ENCODE assay signal across 18 mouse cellular contexts in genomic region chr8:70441565-70441964, GRCm38 (mm10).
"Had no signal": no experiment of that assay in that cellular context is flagged by ENCODE, and none has a peak within 500 bp of the region (broad histone marks: within the 10 kb centered on the region; RNA-seq: fewer than 3 reads in every experiment).

No protein-coding gene starts in this region.

- H3K9ac ChIP-seq: lung, embryonic 14.5 days; midbrain, embryonic 12.5 days; neural tube, embryonic 13.5 days; neural tube, embryonic 15.5 days had no signal

- H3K4me3 ChIP-seq: midbrain, embryonic 10.5 days; midbrain, embryonic 12.5 days; myocyte; neural tube, embryonic 13.5 days; neural tube, embryonic 15.5 days had no signal

- H3K9me3 ChIP-seq: midbrain, embryonic 10.5 days; midbrain, embryonic 12.5 days; neural tube, embryonic 13.5 days; neural tube, embryonic 15.5 days had no signal

- H3K36me3 ChIP-seq: midbrain, embryonic 10.5 days; midbrain, embryonic 12.5 days; neural tube, embryonic 13.5 days; neural tube, embryonic 15.5 days had no signal

- ATAC-seq: midbrain, embryonic 16.5 days had no signal

- H3K27ac ChIP-seq: midbrain, embryonic 10.5 days; midbrain, embryonic 12.5 days; neural tube, embryonic 13.5 days; neural tube, embryonic 15.5 days had no signal

- H3K4me2 ChIP-seq: lung, embryonic 14.5 days; midbrain, embryonic 12.5 days; neural tube, embryonic 13.5 days; neural tube, embryonic 15.5 days had no signal

- DNase-seq: lung, embryonic 14.5 days; lung, postnatal 10 days; lung, postnatal 4 days; midbrain, embryonic 14.5 days; retina, postnatal 1 day; right cerebral cortex, adult 18-20 months; right cerebral cortex, postnatal 25 days; right cerebral cortex, postnatal 4 days; spleen, adult 18-20 months; thymus, adult 18-20 months; thymus, postnatal 14 days; thymus, postnatal 36 days had no signal

- H3K27me3 ChIP-seq: midbrain, embryonic 12.5 days; neural tube, embryonic 15.5 days had no signal
